Mouse (Mus musculus): Measurements from ENCODE around the gene Med27. TPM values are rescaled to one million over a fixed set of nuclear protein-coding genes. Genes with fewer than 3 reads are reported as not detected.

Med27 gene
- polyA plus RNA-seq, 1 experiment from 2014 or later = 42.8 TPM

GRCm38 (mm10) chr2:29553945-29554634, 207.5 kb downstream of the Med27 start:
- Histone ChIP-seq H3K4me2 (no peak overlapping the region), H3K9ac (ENCODE audit: low read depth, low read length) (no peak overlapping the region), H3K4me1 (replicated peaks; ENCODE audit: control insufficient read depth, insufficient read depth, low read length) (no peaks in the 10 kb centered on the region), H3K27me3 (replicated peaks; ENCODE audit: control insufficient read depth, insufficient read depth, low read length) (no peaks in the 10 kb centered on the region), H3K36me3 (ENCODE audit: control insufficient read depth, insufficient read depth, low read length) (no peaks in the 10 kb centered on the region), H3K4me3 (ENCODE audit: low read depth, low read length) (no peak overlapping the region), H3K9me3 (ENCODE audit: control insufficient read depth, low read length) (no peaks in the 10 kb centered on the region), H3K27ac (ENCODE audit: low read depth, low read length) (no peak overlapping the region)
- DNase-seq (ENCODE audit: low spot score) (no peak), ATAC-seq (replicated peaks; ENCODE audit: low FRiP score) (no peak)
- 58% methylated on average over 4 of the region's 4 CpGs for WGBS

DNA sequence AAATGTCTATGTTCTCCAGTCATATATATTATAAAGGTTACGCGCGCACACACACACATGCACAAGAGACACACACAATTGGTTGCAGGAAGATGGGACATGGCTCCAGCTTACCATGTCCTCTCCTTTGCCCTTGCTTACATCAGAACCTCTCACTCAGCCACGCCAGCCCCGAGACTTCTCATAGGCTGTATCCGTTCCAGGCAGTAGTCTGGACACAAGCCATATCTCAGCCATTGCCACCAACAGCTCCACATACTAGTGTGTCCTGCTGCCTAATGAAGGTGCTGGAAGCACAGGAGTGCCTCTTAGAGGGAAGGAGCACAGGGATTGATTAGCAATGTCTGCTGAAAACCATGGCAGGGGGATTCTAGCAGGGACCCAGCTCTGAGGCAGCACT, 211.9 kb downstream of the Med27 start:
- no peak overlapping the region for H3K9ac ChIP-seq (ENCODE audit: low read depth, low read length)
- ATAC-seq (replicated peaks; ENCODE audit: low FRiP score) = no peak
- H3K4me2 ChIP-seq = no peak overlapping the region
- no peaks in the 10 kb centered on the region for H3K4me1 ChIP-seq (replicated peaks; ENCODE audit: control insufficient read depth, insufficient read depth, low read length)
- DNase-seq (ENCODE audit: low spot score) = no peak
- WGBS = 88% methylated on average over 6 of the region's 6 CpGs
- no peak overlapping the region for H3K27ac ChIP-seq (ENCODE audit: low read depth, low read length)
- H3K4me3 ChIP-seq (ENCODE audit: low read depth, low read length) = no peak overlapping the region
- H3K36me3 ChIP-seq (ENCODE audit: control insufficient read depth, insufficient read depth, low read length) = no peaks in the 10 kb centered on the region
- no peaks in the 10 kb centered on the region for H3K27me3 ChIP-seq (replicated peaks; ENCODE audit: control insufficient read depth, insufficient read depth, low read length)
- H3K9me3 ChIP-seq (ENCODE audit: control insufficient read depth, low read length) = no peaks in the 10 kb centered on the region

DNA sequence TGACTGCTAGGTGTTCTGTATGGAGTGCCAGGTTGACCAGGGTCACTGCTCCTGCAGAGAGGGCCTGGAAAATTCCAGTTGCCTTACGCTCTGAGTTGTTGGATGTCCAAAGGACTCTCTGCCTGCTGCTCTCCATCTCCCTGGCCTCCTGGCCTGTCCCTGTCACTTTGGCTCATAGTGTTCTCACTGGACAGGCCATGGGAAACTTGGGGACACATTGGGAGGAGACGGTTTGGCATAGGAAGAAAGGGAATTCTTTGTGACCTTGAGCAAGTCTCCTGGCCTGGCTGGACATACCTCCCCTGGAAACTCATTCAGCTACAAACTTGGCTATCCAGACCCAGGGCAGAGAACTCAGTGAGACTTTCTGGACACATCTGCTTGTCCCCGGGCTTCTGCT, 213.3 kb downstream of the Med27 start:
- no peak overlapping the region for H3K9ac ChIP-seq (ENCODE audit: low read depth, low read length)
- no peak overlapping the region for H3K27ac ChIP-seq (ENCODE audit: low read depth, low read length)
- no peak overlapping the region for H3K4me2 ChIP-seq
- no peak overlapping the region for H3K4me3 ChIP-seq (ENCODE audit: low read depth, low read length)
- H3K36me3 ChIP-seq (ENCODE audit: control insufficient read depth, insufficient read depth, low read length) = no peaks in the 10 kb centered on the region
- no peaks in the 10 kb centered on the region for H3K27me3 ChIP-seq (replicated peaks; ENCODE audit: control insufficient read depth, insufficient read depth, low read length)
- no peak for ATAC-seq (replicated peaks; ENCODE audit: low FRiP score)
- H3K4me1 ChIP-seq (replicated peaks; ENCODE audit: control insufficient read depth, insufficient read depth, low read length) = no peaks in the 10 kb centered on the region
- 88% methylated on average over 3 of the region's 3 CpGs for WGBS
- DNase-seq (ENCODE audit: low spot score) = no peak
- no peaks in the 10 kb centered on the region for H3K9me3 ChIP-seq (ENCODE audit: control insufficient read depth, low read length)

GRCm38 (mm10) chr2:29561468-29561867, 214.8 kb downstream of the Med27 start:
- Histone ChIP-seq H3K27ac (ENCODE audit: low read depth, low read length) (no peak overlapping the region), H3K4me1 (replicated peaks; ENCODE audit: control insufficient read depth, insufficient read depth, low read length) (no peaks in the 10 kb centered on the region), H3K4me3 (ENCODE audit: low read depth, low read length) (no peak overlapping the region), H3K36me3 (ENCODE audit: control insufficient read depth, insufficient read depth, low read length) (no peaks in the 10 kb centered on the region), H3K9me3 (ENCODE audit: control insufficient read depth, low read length) (no peaks in the 10 kb centered on the region), H3K9ac (ENCODE audit: low read depth, low read length) (no peak overlapping the region), H3K4me2 (no peak overlapping the region), H3K27me3 (replicated peaks; ENCODE audit: control insufficient read depth, insufficient read depth, low read length) (0 out of 2 replicates have a peak, but pooled peaks cover 2% of the 10 kb centered on the region)
- DNase-seq (ENCODE audit: low spot score) (no peak), ATAC-seq (replicated peaks; ENCODE audit: low FRiP score) (no peak)
- WGBS = 68% methylated on average over 4 of the region's 4 CpGs

DNA sequence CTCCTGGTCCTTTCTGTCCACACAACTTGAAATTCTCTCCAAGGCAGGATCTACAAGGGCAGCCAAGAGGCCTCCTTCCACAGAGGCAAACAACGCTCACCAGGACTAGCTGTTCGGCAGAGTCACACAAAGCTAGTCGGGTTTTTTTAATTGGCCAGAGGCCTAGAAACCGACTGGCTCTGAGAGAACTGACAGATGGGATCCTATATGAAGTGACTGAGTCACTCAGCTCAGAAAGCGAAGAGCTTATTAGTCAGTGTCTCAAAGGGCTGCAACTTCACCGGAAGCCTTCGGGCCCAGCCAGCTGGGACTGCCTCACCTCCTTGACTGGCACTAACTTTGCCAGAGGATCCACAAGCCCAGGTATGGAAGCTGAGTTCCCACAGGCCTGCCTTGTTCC, 217.4 kb downstream of the Med27 start:
- Histone ChIP-seq H3K27me3 (replicated peaks; ENCODE audit: control insufficient read depth, insufficient read depth, low read length) (0 out of 2 replicates have a peak, but pooled peaks cover 2% of the 10 kb centered on the region), H3K27ac (ENCODE audit: low read depth, low read length) (no peak overlapping the region), H3K36me3 (ENCODE audit: control insufficient read depth, insufficient read depth, low read length) (no peaks in the 10 kb centered on the region), H3K9me3 (ENCODE audit: control insufficient read depth, low read length) (no peaks in the 10 kb centered on the region), H3K4me3 (ENCODE audit: low read depth, low read length) (no peak overlapping the region), H3K4me2 (no peak overlapping the region), H3K9ac (ENCODE audit: low read depth, low read length) (no peak overlapping the region), H3K4me1 (replicated peaks; ENCODE audit: control insufficient read depth, insufficient read depth, low read length) (no peaks in the 10 kb centered on the region)
- DNase-seq (ENCODE audit: low spot score) = no peak
- WGBS = 76% methylated on average over 7 of the region's 7 CpGs
- ATAC-seq (replicated peaks; ENCODE audit: low FRiP score) = no peak

DNA sequence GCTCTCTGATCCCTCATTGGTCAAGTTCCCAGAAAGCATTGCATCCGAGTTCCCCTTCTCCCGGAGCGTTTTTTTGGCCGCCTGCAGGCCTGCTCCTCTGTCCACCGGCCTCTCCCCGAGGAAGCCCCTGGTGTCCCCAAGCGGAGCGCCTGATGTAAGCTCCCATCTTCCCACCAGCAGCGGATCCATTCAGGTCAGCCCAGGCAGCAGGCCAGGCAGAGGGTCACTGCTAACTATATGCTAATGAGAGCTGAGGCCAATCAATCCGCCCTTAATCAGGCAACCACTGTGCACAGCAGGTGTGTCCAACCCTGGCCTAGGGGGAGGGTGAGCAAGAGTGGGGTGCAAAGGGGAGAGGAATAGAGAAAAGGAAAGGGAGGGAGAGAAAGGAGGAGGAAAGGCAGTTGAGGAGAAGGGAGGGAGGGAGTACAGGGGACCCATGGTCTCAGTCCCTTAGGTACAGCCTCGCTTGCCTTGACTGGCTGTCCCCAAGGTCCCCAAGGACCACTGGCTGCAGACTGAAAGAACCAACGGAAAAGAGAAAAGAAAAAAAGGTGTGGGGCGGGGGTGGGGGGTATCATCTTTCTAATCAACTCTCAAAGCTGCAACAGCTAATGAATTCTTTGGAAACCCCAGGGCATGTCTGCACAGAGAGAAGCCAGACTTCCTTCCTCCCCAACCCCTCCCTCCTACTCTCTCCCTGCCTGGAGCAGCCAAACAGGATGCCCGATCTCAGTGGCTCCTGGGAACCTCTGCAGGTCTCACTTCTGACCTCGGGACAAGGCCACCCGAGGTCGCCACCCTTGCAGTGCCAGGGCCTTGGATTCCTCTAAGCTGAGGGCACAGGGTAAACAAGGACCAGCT, 219.2 kb downstream of the Med27 start:
- Histone ChIP-seq H3K27me3 (replicated peaks; ENCODE audit: control insufficient read depth, insufficient read depth, low read length) (0 out of 2 replicates have a peak, but pooled peaks cover 2% of the 10 kb centered on the region), H3K36me3 (ENCODE audit: control insufficient read depth, insufficient read depth, low read length) (no peaks in the 10 kb centered on the region), H3K4me3 (ENCODE audit: low read depth, low read length) (no peak overlapping the region), H3K9me3 (ENCODE audit: control insufficient read depth, low read length) (no peaks in the 10 kb centered on the region), H3K4me1 (replicated peaks; ENCODE audit: control insufficient read depth, insufficient read depth, low read length) (no peaks in the 10 kb centered on the region), H3K27ac (ENCODE audit: low read depth, low read length) (no peak overlapping the region), H3K9ac (ENCODE audit: low read depth, low read length) (no peak overlapping the region), H3K4me2 (no peak overlapping the region)
- ATAC-seq (replicated peaks; ENCODE audit: low FRiP score) (no peak), DNase-seq (ENCODE audit: low spot score) (no peak)
- WGBS = 16% methylated on average over 17 of the region's 17 CpGs

DNA sequence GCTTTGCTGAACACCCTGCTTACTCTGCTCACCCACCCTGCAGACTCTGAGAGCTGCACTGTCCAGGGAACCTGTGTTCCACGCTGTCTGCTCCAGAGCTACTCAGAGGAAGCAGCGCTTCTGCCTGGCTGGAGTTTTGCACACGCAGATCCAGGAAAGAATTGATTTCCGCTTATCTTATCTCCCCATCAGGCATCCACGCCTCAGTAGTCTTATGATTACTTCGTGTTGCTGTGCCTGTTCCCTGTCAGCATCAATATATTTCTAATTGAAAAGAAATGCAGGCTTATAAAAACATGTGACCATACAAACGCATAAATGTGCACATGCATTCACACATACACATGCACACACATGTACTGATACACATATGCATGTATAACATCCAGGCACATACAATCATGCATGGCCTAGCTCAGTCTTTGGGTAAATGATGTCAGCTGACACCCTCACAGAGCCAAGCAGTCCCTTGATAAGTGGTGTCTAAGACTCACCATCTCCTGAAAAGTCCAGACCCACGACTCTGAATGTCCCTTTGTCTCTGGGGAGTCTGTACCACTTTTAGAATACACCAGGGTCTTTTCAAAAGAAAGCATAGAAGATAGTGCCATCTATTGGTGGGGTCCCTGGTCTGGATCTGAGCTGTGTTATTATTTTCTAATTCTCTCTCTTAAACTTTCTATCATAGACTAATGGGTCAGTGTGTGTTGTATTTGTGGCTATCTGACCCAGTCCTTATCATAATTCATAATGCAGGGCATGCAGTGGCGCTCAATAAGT, 225.5 kb downstream of the Med27 start:
- ATAC-seq (replicated peaks; ENCODE audit: low FRiP score) = no peak
- Histone ChIP-seq H3K9ac (ENCODE audit: low read depth, low read length) (no peak overlapping the region), H3K27me3 (replicated peaks; ENCODE audit: control insufficient read depth, insufficient read depth, low read length) (0 out of 2 replicates have a peak, but pooled peaks cover 2% of the 10 kb centered on the region), H3K4me1 (replicated peaks; ENCODE audit: control insufficient read depth, insufficient read depth, low read length) (no peaks in the 10 kb centered on the region), H3K36me3 (ENCODE audit: control insufficient read depth, insufficient read depth, low read length) (no peaks in the 10 kb centered on the region), H3K4me3 (ENCODE audit: low read depth, low read length) (no peak overlapping the region), H3K27ac (ENCODE audit: low read depth, low read length) (no peak overlapping the region), H3K9me3 (ENCODE audit: control insufficient read depth, low read length) (no peaks in the 10 kb centered on the region), H3K4me2 (no peak overlapping the region)
- no peak for DNase-seq (ENCODE audit: low spot score)
- 53% methylated on average over 9 of the region's 9 CpGs for WGBS

- Histone ChIP-seq H3K9me3 (ENCODE audit: control insufficient read depth, low read length) (no peaks in the 10 kb centered on the region), H3K4me3 (ENCODE audit: low read depth, low read length) (no peak overlapping the region), H3K27ac (ENCODE audit: low read depth, low read length) (no peak overlapping the region), H3K36me3 (ENCODE audit: control insufficient read depth, insufficient read depth, low read length) (no peaks in the 10 kb centered on the region), H3K9ac (ENCODE audit: low read depth, low read length) (no peak overlapping the region), H3K27me3 (replicated peaks; ENCODE audit: control insufficient read depth, insufficient read depth, low read length) (0 out of 2 replicates have a peak, but pooled peaks cover 2% of the 10 kb centered on the region), H3K4me1 (replicated peaks; ENCODE audit: control insufficient read depth, insufficient read depth, low read length) (no peaks in the 10 kb centered on the region), H3K4me2 (no peak overlapping the region)
- ATAC-seq (replicated peaks; ENCODE audit: low FRiP score) (no peak), DNase-seq (ENCODE audit: low spot score) (no peak)
- WGBS = 65% methylated on average over 5 of the region's 5 CpGs
Observed at GRCm38 (mm10) chr2:29572811-29573427, 226.3 kb downstream of the Med27 start.
